Mouse (Mus musculus): ENCODE data around the gene Heyl. TPM values are rescaled to one million over a fixed set of nuclear protein-coding genes. Genes with fewer than 3 reads are reported as not detected.

Gene Heyl
- 27.2 and 34.0 TPM in 2 replicates for polyA plus RNA-seq (2014; fragmentation: Nextera tagmentation; extraction: Ambion mirVana)

DNA sequence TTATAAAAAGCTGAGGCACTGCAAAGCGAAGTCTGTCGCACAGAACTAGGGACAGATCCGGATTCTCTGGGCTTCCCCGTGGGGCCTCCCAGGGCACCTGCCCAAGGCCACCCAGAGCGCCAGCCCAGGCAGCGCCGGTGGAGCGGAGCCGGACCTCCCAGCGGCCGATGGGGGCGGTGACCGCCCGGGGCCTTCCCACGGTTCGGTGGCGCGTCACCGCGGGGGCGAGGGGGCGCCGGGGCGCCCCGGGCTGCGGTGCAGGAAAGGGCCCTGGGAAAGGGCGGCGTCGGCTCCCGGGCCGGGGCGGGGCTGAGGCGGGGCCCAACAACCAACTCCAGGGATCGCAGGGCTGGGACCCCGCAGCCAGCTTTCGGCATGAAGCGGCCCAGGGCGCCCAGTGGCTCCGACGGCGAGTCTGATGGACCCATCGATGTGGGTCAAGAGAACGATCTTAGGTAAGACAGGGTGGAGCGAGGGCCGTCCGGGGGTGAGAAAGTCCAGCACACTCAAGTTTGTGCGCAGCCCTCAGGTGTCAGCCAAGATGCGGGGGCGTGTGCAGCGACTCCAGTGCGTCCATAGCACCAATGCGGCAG lies at the start of gene Heyl:
Gene Heyl (plus strand): TSS at position 65 of the 593 bp plus-strand sequence.
- no peaks in the 10 kb centered on the region for H3K9me3 ChIP-seq (ENCODE audit: control insufficient read depth, low read length)
- H3K27ac ChIP-seq (ENCODE audit: low read depth, low read length), result 0 out of 2 replicates have a peak within 1 kb of the TSS, but pooled peaks have one; percentile 10
- peaks cover 14% of the 10 kb centered on the region for H3K4me1 ChIP-seq (ENCODE audit: control insufficient read depth, insufficient read depth, low read length)
- DNase-seq (ENCODE audit: low spot score) (peak; percentile 50), ATAC-seq (ENCODE audit: insufficient read depth, low FRiP score, low TSS enrichment) (peak; percentile 61)
- peak within 1 kb of the TSS; percentile 16 for H3K9ac ChIP-seq (ENCODE audit: low read length)
- H3K4me2 ChIP-seq (ENCODE audit: low read depth), result peak within 1 kb of the TSS; percentile 70
- H3K27me3 ChIP-seq (ENCODE audit: control insufficient read depth, insufficient read depth, low read length), result peaks cover 12% of the 10 kb centered on the region; the same call in 1 of the 2 replicates
- 2% methylated on average over 52 of the region's 52 CpGs for WGBS
- H3K4me3 ChIP-seq (ENCODE audit: low read depth, low read length), result peak within 1 kb of the TSS; percentile 36
- no peaks in the 10 kb centered on the region for H3K36me3 ChIP-seq (ENCODE audit: control insufficient read depth, insufficient read depth, low read length)

- DNase-seq (ENCODE audit: low spot score) (no peak), ATAC-seq (ENCODE audit: insufficient read depth, low FRiP score, low TSS enrichment) (no peak)
Observed at GRCm38 (mm10) chr4:123184816-123185215, 48.5 kb upstream of the Heyl start.

GRCm38 (mm10) chr4:123192336-123192735 lies 41.0 kb upstream of the Heyl start:
- no peak overlapping the region for H3K4me2 ChIP-seq (ENCODE audit: low read depth)

More at GRCm38 (mm10) chr4:123184816-123185215, 48.5 kb upstream of the Heyl start:
- Histone ChIP-seq H3K27me3 (ENCODE audit: control insufficient read depth, insufficient read depth, low read length) (peaks cover 41% of the 10 kb centered on the region), H3K4me1 (ENCODE audit: control insufficient read depth, insufficient read depth, low read length) (peaks cover 14% of the 10 kb centered on the region; the same call in 1 of the 2 replicates), H3K27ac (ENCODE audit: low read depth, low read length) (no peak overlapping the region), H3K4me3 (ENCODE audit: low read depth, low read length) (no peak overlapping the region), H3K9ac (ENCODE audit: low read length) (no peak overlapping the region), H3K9me3 (ENCODE audit: control insufficient read depth, low read length) (no peaks in the 10 kb centered on the region), H3K4me2 (ENCODE audit: low read depth) (no peak overlapping the region), H3K36me3 (ENCODE audit: control insufficient read depth, insufficient read depth, low read length) (no peaks in the 10 kb centered on the region)
- 43% methylated on average over 3 of the region's 3 CpGs for WGBS

GRCm38 (mm10) chr4:123193791-123194190 lies 39.6 kb upstream of the Heyl start:
- Histone ChIP-seq H3K27me3 (ENCODE audit: control insufficient read depth, insufficient read depth, low read length) (no peaks in the 10 kb centered on the region), H3K4me3 (ENCODE audit: low read depth, low read length) (no peak overlapping the region), H3K27ac (ENCODE audit: low read depth, low read length) (no peak overlapping the region), H3K36me3 (ENCODE audit: control insufficient read depth, insufficient read depth, low read length) (no peaks in the 10 kb centered on the region), H3K4me1 (ENCODE audit: control insufficient read depth, insufficient read depth, low read length) (no peaks in the 10 kb centered on the region), H3K4me2 (ENCODE audit: low read depth) (no peak overlapping the region), H3K9me3 (ENCODE audit: control insufficient read depth, low read length) (no peaks in the 10 kb centered on the region), H3K9ac (ENCODE audit: low read length) (no peak overlapping the region)
- WGBS, result 90% methylated on average over 11 of the region's 11 CpGs
- DNase-seq (ENCODE audit: low spot score) (no peak), ATAC-seq (ENCODE audit: insufficient read depth, low FRiP score, low TSS enrichment) (no peak)

More at GRCm38 (mm10) chr4:123192336-123192735, 41.0 kb upstream of the Heyl start:
- Histone ChIP-seq H3K36me3 (ENCODE audit: control insufficient read depth, insufficient read depth, low read length) (no peaks in the 10 kb centered on the region), H3K27me3 (ENCODE audit: control insufficient read depth, insufficient read depth, low read length) (no peaks in the 10 kb centered on the region), H3K9me3 (ENCODE audit: control insufficient read depth, low read length) (no peaks in the 10 kb centered on the region), H3K27ac (ENCODE audit: low read depth, low read length) (no peak overlapping the region), H3K9ac (ENCODE audit: low read length) (no peak overlapping the region), H3K4me3 (ENCODE audit: low read depth, low read length) (no peak overlapping the region), H3K4me1 (ENCODE audit: control insufficient read depth, insufficient read depth, low read length) (no peaks in the 10 kb centered on the region)
- DNase-seq (ENCODE audit: low spot score), result no peak
- WGBS, result 87% methylated on average over 11 of the region's 11 CpGs
- no peak for ATAC-seq (ENCODE audit: insufficient read depth, low FRiP score, low TSS enrichment)

DNA sequence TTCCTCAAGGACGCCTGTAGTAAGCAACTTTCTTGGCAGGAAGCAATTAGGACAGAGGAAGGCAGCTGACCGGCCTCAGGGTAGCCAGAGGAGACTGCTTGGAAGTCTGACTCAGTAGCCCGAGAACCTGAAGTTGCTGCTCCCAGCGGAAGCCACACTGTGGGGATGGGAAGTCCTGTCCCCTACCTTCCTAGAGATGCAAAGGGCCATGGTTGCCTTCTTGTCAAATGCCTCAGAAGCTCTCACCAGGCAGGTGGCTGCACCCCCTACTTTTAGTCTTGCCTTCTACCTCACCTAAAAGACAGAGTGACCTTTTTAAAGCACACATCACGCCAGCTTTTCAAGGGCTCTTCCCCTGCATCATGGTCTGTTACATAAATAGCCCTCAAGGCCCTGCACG lies 36.7 kb upstream of the Heyl start:
- H3K27ac ChIP-seq (ENCODE audit: low read depth, low read length), result no peak overlapping the region
- no peak overlapping the region for H3K4me3 ChIP-seq (ENCODE audit: low read depth, low read length)
- H3K4me1 ChIP-seq (ENCODE audit: control insufficient read depth, insufficient read depth, low read length), result peaks cover 5% of the 10 kb centered on the region
- no peak for ATAC-seq (ENCODE audit: insufficient read depth, low FRiP score, low TSS enrichment)
- peaks cover 13% of the 10 kb centered on the region for H3K27me3 ChIP-seq (ENCODE audit: control insufficient read depth, insufficient read depth, low read length)
- H3K36me3 ChIP-seq (ENCODE audit: control insufficient read depth, insufficient read depth, low read length), result no peaks in the 10 kb centered on the region
- no peak for DNase-seq (ENCODE audit: low spot score)
- H3K4me2 ChIP-seq (ENCODE audit: low read depth), result no peak overlapping the region
- no peak overlapping the region for H3K9ac ChIP-seq (ENCODE audit: low read length)
- H3K9me3 ChIP-seq (ENCODE audit: control insufficient read depth, low read length), result no peaks in the 10 kb centered on the region
- 70% methylated on average over 6 of the region's 6 CpGs for WGBS

DNA sequence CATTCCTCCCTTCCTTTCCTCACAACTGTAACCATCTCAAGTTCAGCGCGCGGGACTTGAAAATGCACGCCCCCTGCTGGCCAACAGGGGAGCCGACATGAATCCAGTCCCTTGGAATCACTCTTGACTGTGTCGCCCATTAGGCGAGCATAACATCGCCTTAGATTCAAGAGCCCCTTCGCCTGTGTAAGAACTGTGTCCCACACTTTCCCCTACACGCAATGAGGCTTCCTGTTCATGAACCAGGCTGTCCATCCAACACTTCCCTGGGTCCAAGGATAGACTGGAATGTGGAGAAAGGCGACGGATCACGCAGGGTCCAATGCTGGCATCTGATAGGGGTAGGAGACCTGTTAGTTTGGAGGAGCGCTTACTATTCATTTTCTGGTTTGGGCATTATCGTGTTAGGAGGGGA lies 32.6 kb upstream of the Heyl start:
- DNase-seq (ENCODE audit: low spot score), result peak; percentile 79
- Histone ChIP-seq H3K27ac (ENCODE audit: low read depth, low read length) (no peak overlapping the region), H3K4me3 (ENCODE audit: low read depth, low read length) (peak overlapping the region; percentile 35), H3K36me3 (ENCODE audit: control insufficient read depth, insufficient read depth, low read length) (no peaks in the 10 kb centered on the region), H3K9me3 (ENCODE audit: control insufficient read depth, low read length) (no peaks in the 10 kb centered on the region), H3K4me1 (ENCODE audit: control insufficient read depth, insufficient read depth, low read length) (peaks cover 8% of the 10 kb centered on the region), H3K4me2 (ENCODE audit: low read depth) (peak overlapping the region; percentile 74), H3K27me3 (ENCODE audit: control insufficient read depth, insufficient read depth, low read length) (peaks cover 24% of the 10 kb centered on the region), H3K9ac (ENCODE audit: low read length) (no peak overlapping the region)
- ATAC-seq (ENCODE audit: insufficient read depth, low FRiP score, low TSS enrichment), result 0 out of 2 replicates have a peak, but pooled peaks have one; percentile 53
- WGBS, result under 1% methylated on average over 15 of the region's 15 CpGs

- Histone ChIP-seq H3K4me1 (ENCODE audit: control insufficient read depth, insufficient read depth, low read length) (peaks cover 8% of the 10 kb centered on the region), H3K9ac (ENCODE audit: low read length) (peak within 1 kb of the TSS; percentile 54), H3K4me2 (ENCODE audit: low read depth) (peak within 1 kb of the TSS; percentile 74), H3K27me3 (ENCODE audit: control insufficient read depth, insufficient read depth, low read length) (peaks cover 24% of the 10 kb centered on the region), H3K9me3 (ENCODE audit: control insufficient read depth, low read length) (no peaks in the 10 kb centered on the region), H3K27ac (ENCODE audit: low read depth, low read length) (no peak within 1 kb of the TSS), H3K4me3 (ENCODE audit: low read depth, low read length) (peak within 1 kb of the TSS; percentile 35), H3K36me3 (ENCODE audit: control insufficient read depth, insufficient read depth, low read length) (no peaks in the 10 kb centered on the region)
- ATAC-seq (ENCODE audit: insufficient read depth, low FRiP score, low TSS enrichment) (0 out of 2 replicates have a peak, but pooled peaks have one; percentile 31), DNase-seq (ENCODE audit: low spot score) (peak; percentile 44)
- WGBS, result 1% methylated on average over 58 of the region's 58 CpGs
Observed at GRCm38 (mm10) chr4:123201186-123202093, 31.9 kb upstream of the Heyl start, which contains the start of gene Nt5c1a. Gene Nt5c1a, plus strand, starts transcription at chr4:123201504.

- Histone ChIP-seq H3K4me3 (ENCODE audit: low read depth, low read length) (no peak overlapping the region; the same call in 1 of the 2 replicates), H3K36me3 (ENCODE audit: control insufficient read depth, insufficient read depth, low read length) (no peaks in the 10 kb centered on the region), H3K27me3 (ENCODE audit: control insufficient read depth, insufficient read depth, low read length) (peaks cover 24% of the 10 kb centered on the region), H3K9ac (ENCODE audit: low read length) (no peak overlapping the region), H3K4me2 (ENCODE audit: low read depth) (peak overlapping the region; percentile 74), H3K4me1 (ENCODE audit: control insufficient read depth, insufficient read depth, low read length) (peaks cover 8% of the 10 kb centered on the region), H3K9me3 (ENCODE audit: control insufficient read depth, low read length) (no peaks in the 10 kb centered on the region), H3K27ac (ENCODE audit: low read depth, low read length) (no peak overlapping the region)
- DNase-seq (ENCODE audit: low spot score) (no peak), ATAC-seq (ENCODE audit: insufficient read depth, low FRiP score, low TSS enrichment) (no peak)
- WGBS, result 10% methylated on average over 8 of the region's 8 CpGs
Observed at GRCm38 (mm10) chr4:123202094-123202420, 31.3 kb upstream of the Heyl start.

Data from neural tube, embryonic 11.5 days (tissue).